Mouse (Mus musculus) testis, adult 2 months (tissue): ENCODE results near the gene Cbl.

ENCODE experiments used
- CTCF ChIP-seq: fragments of 200-500 bp; IDR thresholded peaks from 2 replicates; pipeline ENCODE4 v1.5.1; 2012; ENCODE audit warnings: low read depth, mild to moderate bottlenecking, inconsistent platforms, low read length, moderate library complexity; ENCODE audit not compliant: control insufficient read depth, insufficient read depth, insufficient replicate concordance
- POLR2A ChIP-seq: fragments of 200-500 bp; IDR thresholded peaks from 2 replicates; pipeline ENCODE4 v1.6.1; 2012; ENCODE audit warnings: low read depth, mild to moderate bottlenecking, inconsistent platforms, low read length, moderate library complexity; ENCODE audit not compliant: control insufficient read depth

- no peak for TF ChIP-seq CTCF
- no peak for TF ChIP-seq POLR2A
These were observed 34.7 kb downstream of the Cbl start for GRCm38 (mm10) chr9:44199166-44199565.
